Mouse (Mus musculus): ENCODE data around the gene Rbm15b. TPM values are rescaled to one million over a fixed set of nuclear protein-coding genes. Genes with fewer than 3 reads are reported as not detected.

Rbm15b gene
- polyA plus RNA-seq (2016; fragmentation: Nextera tagmentation; extraction: Ambion mirVana): 15.0 and 15.5 TPM in 2 replicates

DNA sequence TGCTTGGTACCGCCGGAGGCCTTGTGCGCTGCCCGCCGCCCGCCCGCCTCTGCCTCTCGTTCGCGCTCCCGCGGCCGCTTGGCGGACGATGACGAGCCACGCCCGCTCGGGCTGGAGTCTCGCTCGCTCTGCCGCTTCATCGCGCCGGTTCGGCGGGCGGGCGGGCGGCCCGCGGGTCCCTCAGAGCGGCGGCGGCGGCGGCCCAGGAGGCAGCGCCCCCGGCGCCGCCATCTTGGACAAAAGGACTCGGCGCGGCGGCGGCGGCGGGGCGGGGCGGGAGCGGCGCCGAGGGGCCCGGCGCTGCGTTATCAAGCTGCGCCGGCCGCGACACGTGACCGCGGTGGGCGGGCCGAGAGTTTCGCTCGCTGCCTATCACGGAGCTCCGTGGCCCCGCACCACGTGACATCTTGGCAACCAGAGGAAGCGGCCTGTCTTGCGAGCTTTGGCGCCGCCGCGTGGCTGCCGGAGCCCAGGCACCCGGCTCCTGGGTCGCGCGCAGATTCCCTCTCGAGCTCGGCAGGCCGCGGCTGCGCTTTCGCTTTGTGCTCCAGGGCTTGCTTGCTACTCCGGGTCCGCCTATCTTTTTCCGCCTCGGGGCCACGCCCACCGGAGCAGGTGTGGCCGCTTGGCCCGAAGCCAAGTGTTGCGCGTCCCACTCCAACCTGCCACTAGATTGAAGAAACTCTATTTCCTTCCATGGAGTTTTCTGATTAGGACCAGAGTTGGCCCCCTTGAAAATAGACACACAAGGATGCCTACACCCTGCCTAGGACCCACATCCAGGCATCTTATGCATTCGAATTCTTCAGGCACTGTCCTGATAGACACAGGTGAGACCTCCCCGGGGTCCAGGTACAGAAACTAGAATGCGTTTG, at the start of gene Rbm15b:
Gene Rbm15b, minus strand, starts transcription at position 601 of the 875 bp plus-strand sequence.
- Histone ChIP-seq H3K27me3 (ENCODE audit: low read depth, poor library complexity, severe bottlenecking) (no peaks in the 10 kb centered on the region), H3K27ac (replicated peaks) (peak within 1 kb of the TSS; percentile 99), H3K4me3 (peak within 1 kb of the TSS; percentile 96), H3K9me3 (replicated peaks) (no peaks in the 10 kb centered on the region), H3K4me1 (peaks cover 80% of the 10 kb centered on the region), H3K36me3 (peaks cover 73% of the 10 kb centered on the region)
- 4% methylated on average over 92 of the region's 101 CpGs for WGBS
- DNase-seq (ENCODE audit: low spot score): peak; percentile 99

DNA sequence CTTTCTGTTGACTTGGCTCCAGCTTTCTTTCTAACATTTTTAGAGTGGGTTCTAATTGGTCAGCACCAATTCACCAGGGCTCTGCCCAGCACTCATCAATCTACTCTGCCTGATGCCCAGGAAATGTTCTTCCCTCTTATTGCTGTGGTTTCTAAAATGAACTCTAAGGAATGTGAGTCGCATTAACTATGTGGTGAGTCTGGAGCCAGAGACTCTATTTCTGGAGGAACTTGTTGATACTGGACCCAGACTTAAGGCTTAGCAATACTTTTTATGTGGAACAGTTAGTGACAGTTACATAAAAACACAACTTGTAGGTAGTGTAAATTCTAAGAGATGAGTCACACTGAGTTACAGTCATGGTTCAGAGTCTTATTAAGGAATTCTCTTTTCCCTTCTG, 47.8 kb upstream of the Rbm15b start:
- Histone ChIP-seq H3K4me1 (no peaks in the 10 kb centered on the region), H3K27ac (replicated peaks) (no peak overlapping the region), H3K9me3 (replicated peaks) (no peaks in the 10 kb centered on the region), H3K27me3 (ENCODE audit: low read depth, poor library complexity, severe bottlenecking) (no peaks in the 10 kb centered on the region), H3K36me3 (peaks cover 7% of the 10 kb centered on the region; the same call in 1 of the 2 replicates), H3K4me3 (no peak overlapping the region)
- no peak for DNase-seq (ENCODE audit: low spot score)
- 88% methylated on average over 1 of the region's 1 CpGs for WGBS

DNA sequence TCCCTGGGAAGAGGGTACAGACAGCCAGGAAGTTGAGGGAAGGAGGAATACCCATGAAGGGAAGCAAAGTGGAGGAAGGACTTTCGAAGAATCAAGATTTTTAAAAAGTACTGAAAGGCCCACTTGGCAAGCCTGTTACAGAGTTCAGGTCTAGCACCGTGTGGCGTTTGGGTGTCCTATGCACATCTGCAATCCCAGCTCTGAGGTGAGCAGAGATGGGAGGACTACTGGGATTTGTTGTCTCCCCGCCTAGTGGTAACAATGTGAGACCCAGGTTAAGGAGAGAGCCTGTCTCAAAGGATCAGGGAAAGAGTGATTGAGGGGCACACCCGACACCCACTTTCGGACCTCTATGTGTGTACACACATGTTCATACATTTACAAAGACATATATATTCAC, 27.6 kb upstream of the Rbm15b start:
- no peak overlapping the region for H3K27ac ChIP-seq (replicated peaks)
- H3K36me3 ChIP-seq: no peaks in the 10 kb centered on the region
- H3K4me1 ChIP-seq: no peaks in the 10 kb centered on the region
- no peaks in the 10 kb centered on the region for H3K9me3 ChIP-seq (replicated peaks)
- WGBS: 88% methylated on average over 6 of the region's 6 CpGs
- DNase-seq (ENCODE audit: low spot score): no peak
- H3K27me3 ChIP-seq (ENCODE audit: low read depth, poor library complexity, severe bottlenecking): no peaks in the 10 kb centered on the region
- H3K4me3 ChIP-seq: no peak overlapping the region

DNA sequence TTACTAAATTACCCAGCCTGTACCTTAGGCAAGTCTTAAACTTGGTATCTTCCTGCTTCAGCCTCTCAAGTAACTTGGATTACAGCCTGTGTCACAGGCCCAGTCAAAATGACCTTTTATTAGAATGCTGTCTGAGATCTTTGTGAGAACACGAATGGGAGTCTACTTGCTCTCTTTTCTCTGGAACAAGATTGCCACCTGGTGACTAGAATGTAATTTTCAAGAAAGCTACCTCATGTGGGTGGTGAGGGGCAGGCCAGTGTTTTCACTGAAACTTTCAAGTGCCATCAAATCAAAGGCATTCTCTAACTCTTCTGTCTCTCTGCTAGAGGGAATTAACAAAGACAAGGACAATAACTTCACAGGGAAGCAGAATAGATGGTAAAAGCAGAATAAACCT, 26.5 kb upstream of the Rbm15b start:
- no peak for DNase-seq (ENCODE audit: low spot score)
- Histone ChIP-seq H3K4me1 (no peaks in the 10 kb centered on the region), H3K27me3 (ENCODE audit: low read depth, poor library complexity, severe bottlenecking) (no peaks in the 10 kb centered on the region), H3K36me3 (no peaks in the 10 kb centered on the region), H3K9me3 (replicated peaks) (no peaks in the 10 kb centered on the region), H3K27ac (replicated peaks) (no peak overlapping the region), H3K4me3 (no peak overlapping the region)
- 25% methylated on average over 1 of the region's 1 CpGs for WGBS

DNA sequence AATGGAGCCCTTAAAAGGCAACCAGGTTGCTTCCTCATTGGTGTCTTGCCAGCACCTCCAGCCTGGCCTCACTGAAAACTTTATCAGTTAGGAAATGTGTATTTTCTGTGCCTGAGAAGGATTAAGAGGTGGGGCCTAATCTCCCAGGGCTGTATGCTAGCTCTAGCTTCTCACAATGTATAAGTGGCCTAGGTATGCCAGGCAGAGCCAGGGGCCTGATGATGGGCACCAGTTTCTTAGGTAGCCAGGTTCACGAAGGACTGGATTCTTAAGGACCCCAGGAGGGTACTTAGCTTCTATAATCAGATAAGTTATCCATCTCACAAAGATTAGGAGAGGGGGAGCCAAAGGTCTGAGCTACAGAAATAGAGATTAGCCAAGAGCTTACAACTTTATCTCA, 24.4 kb upstream of the Rbm15b start:
- H3K4me1 ChIP-seq: no peaks in the 10 kb centered on the region
- 91% methylated on average over 1 of the region's 1 CpGs for WGBS
- H3K36me3 ChIP-seq: 0 out of 2 replicates have a peak, but pooled peaks cover 5% of the 10 kb centered on the region
- H3K27ac ChIP-seq (replicated peaks): no peak overlapping the region
- no peak for DNase-seq (ENCODE audit: low spot score)
- H3K9me3 ChIP-seq (replicated peaks): no peaks in the 10 kb centered on the region
- no peak overlapping the region for H3K4me3 ChIP-seq
- no peaks in the 10 kb centered on the region for H3K27me3 ChIP-seq (ENCODE audit: low read depth, poor library complexity, severe bottlenecking)

DNA sequence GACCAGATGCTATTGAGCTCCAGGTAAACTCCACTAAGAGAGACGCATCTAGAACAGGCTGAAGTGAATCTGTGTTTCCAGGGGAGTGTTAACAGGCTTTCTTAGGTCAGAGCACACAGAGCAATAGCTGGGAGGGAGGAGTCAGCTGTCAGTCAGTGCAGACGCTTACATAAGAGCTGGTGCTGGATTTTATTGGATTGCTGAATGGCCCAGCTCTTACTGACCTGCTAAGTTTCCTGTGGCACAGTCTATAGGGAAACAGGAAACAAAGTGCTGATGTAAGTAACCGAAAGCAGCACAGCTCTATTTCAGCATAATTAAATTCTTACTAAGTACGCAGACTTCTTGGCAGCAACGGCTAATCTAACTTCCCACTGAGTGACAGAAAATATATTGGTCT, 21.5 kb upstream of the Rbm15b start:
- H3K27me3 ChIP-seq (ENCODE audit: low read depth, poor library complexity, severe bottlenecking): no peaks in the 10 kb centered on the region
- 0 out of 2 replicates have a peak, but pooled peaks cover 5% of the 10 kb centered on the region for H3K36me3 ChIP-seq
- H3K27ac ChIP-seq (replicated peaks): no peak overlapping the region
- no peak overlapping the region for H3K4me3 ChIP-seq
- 66% methylated on average over 5 of the region's 5 CpGs for WGBS
- DNase-seq (ENCODE audit: low spot score): no peak
- no peaks in the 10 kb centered on the region for H3K4me1 ChIP-seq
- H3K9me3 ChIP-seq (replicated peaks): no peaks in the 10 kb centered on the region

DNA sequence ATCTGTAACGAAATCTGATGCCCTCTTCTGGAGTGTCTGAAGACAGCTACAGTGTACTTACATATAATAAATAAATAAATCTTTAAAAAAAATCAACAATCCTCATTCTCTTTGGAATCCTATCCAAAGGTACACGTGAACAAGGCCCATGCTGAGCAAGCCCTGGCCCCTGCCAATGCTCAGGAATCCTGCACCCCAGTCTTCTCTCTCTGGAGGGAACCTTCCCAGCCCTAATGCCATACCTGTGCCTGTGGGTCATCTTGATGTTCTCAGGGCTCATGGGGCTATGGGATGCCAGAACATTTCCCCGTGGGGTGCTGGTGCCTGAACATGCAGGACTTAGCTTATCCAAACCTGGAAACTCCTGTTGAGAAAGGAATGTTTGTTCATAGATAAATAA, 20.9 kb upstream of the Rbm15b start:
- no peak overlapping the region for H3K27ac ChIP-seq (replicated peaks)
- WGBS: 83% methylated on average over 3 of the region's 3 CpGs
- H3K4me1 ChIP-seq: no peaks in the 10 kb centered on the region
- H3K36me3 ChIP-seq: 0 out of 2 replicates have a peak, but pooled peaks cover 5% of the 10 kb centered on the region
- DNase-seq (ENCODE audit: low spot score): no peak
- H3K4me3 ChIP-seq: no peak overlapping the region
- H3K27me3 ChIP-seq (ENCODE audit: low read depth, poor library complexity, severe bottlenecking): no peaks in the 10 kb centered on the region
- H3K9me3 ChIP-seq (replicated peaks): no peaks in the 10 kb centered on the region

DNA sequence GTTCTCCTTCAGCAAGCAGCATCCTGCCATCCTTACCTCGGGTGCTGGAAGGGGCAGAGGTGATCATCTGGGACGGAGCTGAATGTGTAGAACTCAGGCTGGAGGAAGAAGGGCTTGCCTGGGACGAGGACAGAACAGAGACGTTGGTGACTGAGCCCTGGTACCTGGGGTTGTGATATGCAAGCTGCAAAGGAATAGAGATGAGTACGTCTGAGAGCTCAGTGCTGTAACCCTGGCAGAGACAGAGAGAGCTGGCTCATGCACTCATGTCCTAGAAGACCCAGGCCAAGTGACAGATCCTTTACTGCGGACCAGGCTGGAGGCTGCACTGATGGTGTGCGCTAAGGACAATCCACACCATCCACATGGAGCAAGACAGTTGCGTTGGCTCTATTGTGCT, 19.4 kb upstream of the Rbm15b start:
- Histone ChIP-seq H3K4me3 (no peak overlapping the region), H3K27ac (replicated peaks) (no peak overlapping the region), H3K4me1 (no peaks in the 10 kb centered on the region), H3K27me3 (ENCODE audit: low read depth, poor library complexity, severe bottlenecking) (no peaks in the 10 kb centered on the region), H3K9me3 (replicated peaks) (no peaks in the 10 kb centered on the region), H3K36me3 (0 out of 2 replicates have a peak, but pooled peaks cover 5% of the 10 kb centered on the region)
- 84% methylated on average over 8 of the region's 8 CpGs for WGBS
- no peak for DNase-seq (ENCODE audit: low spot score)

DNA sequence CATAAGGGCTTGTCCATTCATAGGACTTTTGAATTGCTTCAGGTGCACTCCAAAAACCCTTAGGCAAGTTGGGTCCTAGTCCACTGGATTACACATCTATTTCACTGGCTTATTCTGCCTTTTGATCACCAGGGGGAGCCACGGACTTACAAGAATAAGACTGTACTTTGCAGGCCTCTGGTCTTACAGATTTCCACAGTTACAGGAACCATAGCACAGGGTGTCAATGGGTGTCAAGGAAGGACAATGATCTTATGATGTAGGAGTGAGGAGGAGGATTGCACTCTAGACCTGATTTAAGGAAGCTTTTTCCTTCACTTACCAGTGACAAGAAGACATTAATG, 16.5 kb upstream of the Rbm15b start:
- no peak for DNase-seq (ENCODE audit: low spot score)
- no peak overlapping the region for H3K27ac ChIP-seq (replicated peaks)
- H3K27me3 ChIP-seq (ENCODE audit: low read depth, poor library complexity, severe bottlenecking): no peaks in the 10 kb centered on the region
- no peak overlapping the region for H3K4me3 ChIP-seq
- H3K4me1 ChIP-seq: no peaks in the 10 kb centered on the region
- 0 out of 2 replicates have a peak, but pooled peaks cover 5% of the 10 kb centered on the region for H3K36me3 ChIP-seq
- 32% methylated on average over 1 of the region's 1 CpGs for WGBS
- H3K9me3 ChIP-seq (replicated peaks): no peaks in the 10 kb centered on the region

DNA sequence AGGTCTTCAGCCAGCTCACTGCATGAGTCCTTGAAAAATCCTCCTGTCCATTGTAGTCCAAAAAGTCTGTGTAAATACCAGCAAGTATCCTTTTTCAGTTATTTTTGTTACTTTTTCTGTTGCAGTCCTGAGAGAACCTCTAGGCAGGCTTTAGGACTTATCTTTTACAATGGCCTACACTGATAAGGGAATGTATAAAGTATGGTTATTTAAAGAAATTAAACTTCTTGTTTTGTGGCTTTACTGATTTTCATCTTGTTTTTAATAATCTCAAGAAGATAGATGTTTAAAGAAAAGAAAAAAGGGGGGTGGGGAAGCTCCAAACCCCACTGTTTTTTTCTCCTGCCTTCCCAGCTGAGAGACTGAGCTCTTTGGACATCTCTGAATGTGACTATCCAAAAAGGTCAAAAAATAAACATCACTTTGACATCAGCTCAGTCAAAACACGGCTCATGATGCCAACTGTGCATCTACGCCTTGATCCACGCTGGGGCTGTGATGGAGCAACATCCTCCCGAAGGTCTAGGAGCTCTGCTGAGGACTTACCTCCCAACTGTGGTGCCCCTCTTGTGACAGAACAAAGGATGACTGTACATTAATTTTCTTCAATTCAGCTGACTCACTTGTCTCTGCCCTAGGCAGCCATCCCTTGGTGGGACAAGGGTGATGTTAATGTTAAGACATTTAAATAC, 16.0 kb upstream of the Rbm15b start:
- Histone ChIP-seq H3K36me3 (0 out of 2 replicates have a peak, but pooled peaks cover 5% of the 10 kb centered on the region), H3K9me3 (replicated peaks) (no peaks in the 10 kb centered on the region), H3K27me3 (ENCODE audit: low read depth, poor library complexity, severe bottlenecking) (no peaks in the 10 kb centered on the region), H3K27ac (replicated peaks) (no peak overlapping the region), H3K4me1 (no peaks in the 10 kb centered on the region), H3K4me3 (no peak overlapping the region)
- WGBS: 80% methylated on average over 4 of the region's 4 CpGs
- no peak for DNase-seq (ENCODE audit: low spot score)

DNA sequence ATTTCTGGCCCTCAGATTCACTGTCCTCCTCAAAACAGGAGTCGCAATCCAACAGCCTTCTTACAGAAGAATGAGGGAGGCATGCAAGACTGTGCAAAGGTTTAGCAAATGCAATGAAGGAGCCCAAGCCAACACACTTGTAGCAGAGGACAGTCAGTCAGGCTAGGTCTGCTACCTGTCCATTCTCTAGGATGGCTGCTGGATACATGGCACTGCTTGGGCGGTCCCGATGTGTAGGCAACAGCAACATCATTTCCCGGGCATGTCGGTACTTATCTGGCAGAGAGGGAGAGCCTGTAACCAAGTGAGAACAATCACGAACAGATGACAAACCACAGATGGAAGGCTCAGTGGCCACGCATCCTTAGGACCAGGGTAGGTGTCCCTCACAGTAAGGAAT, 14.4 kb upstream of the Rbm15b start:
- Histone ChIP-seq H3K4me3 (no peak overlapping the region), H3K9me3 (replicated peaks) (no peaks in the 10 kb centered on the region), H3K27ac (replicated peaks) (no peak overlapping the region), H3K4me1 (no peaks in the 10 kb centered on the region), H3K27me3 (ENCODE audit: low read depth, poor library complexity, severe bottlenecking) (no peaks in the 10 kb centered on the region), H3K36me3 (peaks cover under 1% of the 10 kb centered on the region; the same call in 1 of the 2 replicates)
- DNase-seq (ENCODE audit: low spot score): no peak
- 93% methylated on average over 7 of the region's 7 CpGs for whole genome bisulfite sequencing

DNA sequence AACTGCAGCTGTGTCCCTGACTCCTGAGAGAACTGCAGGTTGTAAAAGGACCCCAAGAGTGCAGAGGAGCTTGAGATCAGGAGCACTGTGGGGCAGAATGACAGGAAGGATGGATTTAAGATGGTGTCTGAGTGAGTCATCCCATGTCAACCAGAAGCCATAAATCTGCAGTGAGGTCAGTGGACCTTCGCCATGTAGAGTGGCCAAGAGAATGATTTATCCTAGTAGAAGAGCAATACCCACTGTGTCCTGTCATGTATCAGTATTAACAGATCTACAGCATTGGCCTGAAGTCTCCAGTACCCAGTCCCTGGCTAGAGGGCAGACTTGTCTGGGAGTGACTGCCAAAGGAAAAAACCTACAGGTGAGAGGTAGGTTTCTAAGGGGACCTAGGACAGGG, 11.7 kb upstream of the Rbm15b start:
- no peak for DNase-seq (ENCODE audit: low spot score)
- Histone ChIP-seq H3K4me3 (no peak overlapping the region), H3K9me3 (replicated peaks) (no peaks in the 10 kb centered on the region), H3K4me1 (no peaks in the 10 kb centered on the region), H3K27ac (replicated peaks) (no peak overlapping the region), H3K27me3 (ENCODE audit: low read depth, poor library complexity, severe bottlenecking) (no peaks in the 10 kb centered on the region), H3K36me3 (peaks cover 4% of the 10 kb centered on the region; the same call in 1 of the 2 replicates)
- WGBS: 88% methylated on average over 1 of the region's 1 CpGs

DNA sequence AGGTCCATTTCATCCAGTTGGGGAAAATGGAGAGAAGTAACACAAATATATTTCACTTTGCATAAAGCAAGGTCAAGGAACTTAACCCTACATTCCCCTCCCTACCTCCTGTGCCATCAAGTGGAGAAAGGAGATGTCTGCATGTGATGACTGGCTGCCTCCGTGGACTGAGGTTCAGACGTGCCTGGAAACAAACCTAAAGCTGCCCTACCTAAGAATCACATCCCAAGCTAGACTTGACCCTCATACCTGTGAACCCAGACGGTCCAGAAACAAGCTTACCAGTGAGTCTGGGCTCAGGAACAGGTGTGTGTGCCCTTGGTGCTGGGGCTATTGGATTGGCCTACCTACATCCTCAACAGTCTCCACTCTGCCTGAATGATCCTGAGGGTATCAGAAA, 6.1 kb upstream of the Rbm15b start:
- Histone ChIP-seq H3K4me1 (peaks cover 41% of the 10 kb centered on the region), H3K27me3 (ENCODE audit: low read depth, poor library complexity, severe bottlenecking) (no peaks in the 10 kb centered on the region), H3K27ac (replicated peaks) (peak overlapping the region; percentile 94), H3K4me3 (peak overlapping the region; percentile 83), H3K36me3 (peaks cover 30% of the 10 kb centered on the region), H3K9me3 (replicated peaks) (no peaks in the 10 kb centered on the region)
- WGBS: 59% methylated on average over 3 of the region's 3 CpGs
- DNase-seq (ENCODE audit: low spot score): no peak
